Mouse (Mus musculus) v-Abl transformed pro-B cells (cell line): ENCODE measurements at regions not wholly inside any gene's neighbourhood (a gene's known extent, or its start where the extent isn't known, plus 50 kb on each side); places are given as distances from the start of the nearest gene placed in this dataset.

Experiments
- in situ Hi-C, 2 experiments: fragments of 400-800 bp; cut with MboI; formaldehyde crosslinking; loops; one replicate each; pipeline ENCODE4 v1.15.1; 2025; ENCODE audit not compliant: unreplicated experiment in 2 of 2

- in situ Hi-C loops, result loop anchor here (5.0 to 10.0 kb wide), 7 partner anchors 61 to 501 kb away; partner anchors contain the start of genes Fbxl22 (in 1 of the 2) and Lactb (in 1 of the 2)
Observed at GRCm38 (mm10) chr9:66646226-66646625, 53.3 kb upstream of the Usp3 start.

DNA sequence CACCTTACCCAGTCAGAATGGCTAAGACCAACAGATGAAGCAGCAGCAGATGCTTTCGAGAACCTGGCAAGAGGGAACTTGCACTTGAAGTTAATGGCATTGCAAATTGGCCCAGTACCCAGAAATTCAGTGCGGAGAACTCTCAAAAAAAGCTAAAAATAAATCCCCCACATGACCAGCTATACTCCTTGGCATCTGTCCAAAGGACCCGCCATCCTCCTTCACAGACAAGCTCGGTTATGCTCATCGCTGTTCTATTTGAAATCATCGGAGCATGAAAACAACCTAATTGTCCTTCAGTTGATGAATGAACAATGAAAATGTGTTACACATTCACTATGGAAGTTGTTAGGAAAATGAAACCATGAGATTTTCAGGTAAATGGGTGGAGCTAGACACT lies 58.4 kb upstream of the Usp3 start:
- in situ Hi-C loops, result loop anchor here (5.0 to 10.0 kb wide), 2 partner anchors 41 to 293 kb away; partner anchors contain the start of gene Rps27l (in 1 of the 2)

GRCm38 (mm10) chr9:66657116-66657758 lies 56.2 kb upstream of the Car12 start:
- in situ Hi-C loops, result loop anchor here in 1 of 2 experiments (10.0 kb wide), 1 partner anchor 288 kb away; the partner anchor contains the start of gene Rps27l

- in situ Hi-C loops, result loop anchor here in 1 of 2 experiments (10.0 kb wide), 1 partner anchor 286 kb away; the partner anchor contains the start of gene Rps27l
Observed at GRCm38 (mm10) chr9:66658707-66659242, 54.7 kb upstream of the Car12 start.

GRCm38 (mm10) chr9:66659781-66660445 lies 53.6 kb upstream of the Car12 start:
- in situ Hi-C loops, result loop anchor here in 1 of 2 experiments (10.0 kb wide), 1 partner anchor 285 kb away; the partner anchor contains the start of gene Rps27l

DNA sequence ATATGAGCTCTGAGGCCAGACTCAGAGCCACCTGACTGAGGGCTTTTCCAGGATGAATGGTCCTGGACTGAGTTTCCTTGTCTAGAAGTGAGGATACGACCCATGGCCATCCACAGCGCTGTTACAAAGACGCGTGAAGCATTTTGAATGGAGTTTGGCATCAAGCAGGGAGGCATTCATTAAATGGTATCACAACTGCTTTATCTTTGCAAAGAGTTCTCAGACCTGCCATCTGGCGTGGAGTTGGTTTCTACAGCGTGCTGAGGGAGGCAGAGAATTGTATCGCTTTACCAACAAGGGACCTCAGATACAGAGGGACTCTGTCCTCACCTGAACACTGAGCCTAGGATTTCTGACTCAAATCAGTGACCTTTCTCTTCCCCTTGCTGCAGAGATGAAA lies 51.9 kb upstream of the Car12 start:
- in situ Hi-C loops, result no loop called here

- in situ Hi-C loops, result no loop called here
Observed at GRCm38 (mm10) chr9:66662443-66662842, 51.0 kb upstream of the Car12 start.
